Mouse (Mus musculus): ENCODE data around the gene Nek11. TPM values are rescaled to one million over a fixed set of nuclear protein-coding genes. Genes with fewer than 3 reads are reported as not detected.

Nek11 gene
- polyA plus RNA-seq, 1 experiment from 2014 or later = not detected

DNA sequence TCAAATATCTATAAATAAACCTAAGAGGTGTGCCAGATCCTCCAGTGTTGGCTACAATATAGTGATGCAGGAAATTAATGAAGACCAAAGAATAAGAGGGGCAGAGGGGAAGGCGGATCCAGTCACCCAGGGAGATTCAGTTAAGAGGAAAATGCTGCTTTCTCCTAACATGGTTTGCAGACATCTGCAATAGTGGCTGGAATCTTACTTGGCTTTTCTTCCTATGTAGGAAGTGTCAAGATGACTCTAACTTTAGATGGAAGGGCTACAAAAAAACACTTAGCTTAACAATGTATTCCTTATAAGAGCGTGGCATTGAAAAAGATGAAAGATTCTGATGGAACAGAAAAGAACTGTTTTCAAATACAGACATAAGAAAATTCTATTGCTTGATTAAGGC lies 89.3 kb downstream of the Nek11 start:
- no peaks in the 10 kb centered on the region for H3K36me3 ChIP-seq (replicated peaks; ENCODE audit: insufficient read depth, low read length)
- no peaks in the 10 kb centered on the region for H3K4me1 ChIP-seq (ENCODE audit: insufficient read depth)
- no peak overlapping the region for H3K27ac ChIP-seq (ENCODE audit: low read depth)
- TF ChIP-seq EP300 (IDR thresholded peaks at IDR 0.05; ENCODE audit: low read depth) (no peak), CTCF (IDR thresholded peaks at IDR 0.05; ENCODE audit: low read depth) (no peak)
- 72% methylated on average over 2 of the region's 2 CpGs for WGBS (ENCODE audit: insufficient replicate concordance)
- no peaks in the 10 kb centered on the region for H3K27me3 ChIP-seq (ENCODE audit: insufficient read depth, low read length)
- no peaks in the 10 kb centered on the region for H3K9me3 ChIP-seq (ENCODE audit: low read length)
- H3K4me3 ChIP-seq (ENCODE audit: low read depth, low read length) = no peak overlapping the region
- DNase-seq (no peak), ATAC-seq (no peak)
- no peak overlapping the region for H3K4me2 ChIP-seq (ENCODE audit: low read depth, low read length)
- H3K9ac ChIP-seq (replicated peaks) = no peak overlapping the region

GRCm38 (mm10) chr9:105302230-105302629 lies 93.1 kb downstream of the Nek11 start:
- DNase-seq (no peak), ATAC-seq (no peak)
- no peak overlapping the region for H3K4me2 ChIP-seq (ENCODE audit: low read depth, low read length)
- no peaks in the 10 kb centered on the region for H3K36me3 ChIP-seq (replicated peaks; ENCODE audit: insufficient read depth, low read length)
- H3K27ac ChIP-seq (ENCODE audit: low read depth) = no peak overlapping the region
- TF ChIP-seq EP300 (IDR thresholded peaks at IDR 0.05; ENCODE audit: low read depth) = no peak
- TF ChIP-seq CTCF (IDR thresholded peaks at IDR 0.05; ENCODE audit: low read depth) = no peak
- no peaks in the 10 kb centered on the region for H3K4me1 ChIP-seq (ENCODE audit: insufficient read depth)
- H3K27me3 ChIP-seq (ENCODE audit: insufficient read depth, low read length) = no peaks in the 10 kb centered on the region
- H3K9ac ChIP-seq (replicated peaks) = no peak overlapping the region
- H3K9me3 ChIP-seq (ENCODE audit: low read length) = no peaks in the 10 kb centered on the region
- 66% methylated on average over 3 of the region's 3 CpGs for WGBS (ENCODE audit: insufficient replicate concordance)
- H3K4me3 ChIP-seq (ENCODE audit: low read depth, low read length) = no peak overlapping the region

DNA sequence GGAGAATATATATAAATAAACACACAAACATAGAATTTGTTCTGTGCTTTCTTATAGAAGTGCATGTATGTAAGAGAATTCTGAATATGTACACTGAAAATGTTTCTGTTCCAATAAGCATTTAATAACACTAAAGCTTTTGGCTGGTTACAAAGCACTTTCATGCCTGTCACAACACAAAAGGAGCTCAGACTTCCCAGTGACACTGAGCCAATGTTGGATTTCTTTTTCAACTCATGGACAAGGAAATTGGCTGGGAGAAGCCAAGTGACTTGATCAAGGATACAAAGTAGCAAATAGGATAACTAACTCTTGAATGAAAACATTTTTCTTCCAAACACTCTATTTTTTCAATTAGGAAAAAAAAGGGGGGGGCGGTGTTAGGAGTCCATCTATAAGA lies 93.9 kb downstream of the Nek11 start:
- Histone ChIP-seq H3K4me2 (ENCODE audit: low read depth, low read length) (no peak overlapping the region), H3K4me3 (ENCODE audit: low read depth, low read length) (no peak overlapping the region), H3K36me3 (replicated peaks; ENCODE audit: insufficient read depth, low read length) (no peaks in the 10 kb centered on the region), H3K9me3 (ENCODE audit: low read length) (no peaks in the 10 kb centered on the region), H3K4me1 (ENCODE audit: insufficient read depth) (no peaks in the 10 kb centered on the region), H3K27ac (ENCODE audit: low read depth) (no peak overlapping the region), H3K27me3 (ENCODE audit: insufficient read depth, low read length) (no peaks in the 10 kb centered on the region), H3K9ac (replicated peaks) (no peak overlapping the region)
- TF ChIP-seq EP300 (IDR thresholded peaks at IDR 0.05; ENCODE audit: low read depth) (no peak), CTCF (IDR thresholded peaks at IDR 0.05; ENCODE audit: low read depth) (no peak)
- DNase-seq = no peak
- 70% methylated on average over 1 of the region's 1 CpGs for WGBS (ENCODE audit: insufficient replicate concordance)
- no peak for ATAC-seq

DNA sequence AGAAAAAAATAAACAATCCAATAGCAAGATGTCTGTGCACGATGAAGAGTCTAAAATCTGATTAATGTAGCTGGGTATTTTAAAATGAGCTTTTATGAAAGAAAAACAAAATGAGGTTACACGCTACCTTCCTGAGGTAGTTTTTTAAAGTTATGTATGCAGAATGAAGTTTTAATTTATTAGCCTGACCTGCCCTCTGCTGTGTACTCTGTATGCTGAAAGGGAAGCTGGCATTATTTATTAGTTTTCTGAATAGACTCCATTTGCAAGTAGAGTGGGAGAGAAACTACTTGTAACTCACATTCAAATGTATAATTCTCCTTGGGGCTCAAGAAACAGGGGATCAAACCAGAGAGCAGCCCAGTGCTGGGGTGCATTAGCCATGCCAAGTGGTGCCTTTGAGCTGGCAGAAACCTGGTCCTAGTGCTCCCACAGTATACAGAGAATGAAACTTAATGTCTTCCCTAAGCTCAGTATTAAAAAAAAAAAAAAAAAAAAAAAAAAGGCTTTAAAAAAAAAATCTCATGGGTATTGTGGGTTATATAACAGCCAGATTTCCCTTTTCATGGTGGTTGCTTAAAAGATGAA lies 94.5 kb downstream of the Nek11 start:
- 82% methylated on average over 2 of the region's 2 CpGs for WGBS (ENCODE audit: insufficient replicate concordance)
- Histone ChIP-seq H3K36me3 (replicated peaks; ENCODE audit: insufficient read depth, low read length) (no peaks in the 10 kb centered on the region), H3K9ac (replicated peaks) (no peak overlapping the region), H3K4me2 (ENCODE audit: low read depth, low read length) (no peak overlapping the region), H3K27ac (ENCODE audit: low read depth) (no peak overlapping the region), H3K4me1 (ENCODE audit: insufficient read depth) (no peaks in the 10 kb centered on the region), H3K4me3 (ENCODE audit: low read depth, low read length) (no peak overlapping the region), H3K9me3 (ENCODE audit: low read length) (no peaks in the 10 kb centered on the region), H3K27me3 (ENCODE audit: insufficient read depth, low read length) (no peaks in the 10 kb centered on the region)
- no peak for DNase-seq
- ATAC-seq = no peak
- TF ChIP-seq CTCF (IDR thresholded peaks at IDR 0.05; ENCODE audit: low read depth) = no peak
- no peak for TF ChIP-seq EP300 (IDR thresholded peaks at IDR 0.05; ENCODE audit: low read depth)

GRCm38 (mm10) chr9:105284670-105285069 lies 110.7 kb downstream of the Nek11 start:
- Histone ChIP-seq H3K4me3 (ENCODE audit: low read depth, low read length) (no peak overlapping the region), H3K4me1 (ENCODE audit: insufficient read depth) (no peaks in the 10 kb centered on the region), H3K9ac (replicated peaks) (no peak overlapping the region), H3K27me3 (ENCODE audit: insufficient read depth, low read length) (no peaks in the 10 kb centered on the region), H3K4me2 (ENCODE audit: low read depth, low read length) (no peak overlapping the region), H3K36me3 (replicated peaks; ENCODE audit: insufficient read depth, low read length) (no peaks in the 10 kb centered on the region), H3K9me3 (ENCODE audit: low read length) (no peaks in the 10 kb centered on the region), H3K27ac (ENCODE audit: low read depth) (no peak overlapping the region)
- whole genome bisulfite sequencing (ENCODE audit: insufficient replicate concordance) = 28% methylated on average over 7 of the region's 7 CpGs
- TF ChIP-seq CTCF (IDR thresholded peaks at IDR 0.05; ENCODE audit: low read depth) = no peak
- DNase-seq = no peak
- no peak for ATAC-seq

- no peak overlapping the region for H3K4me2 ChIP-seq (ENCODE audit: low read depth, low read length)
- no peak overlapping the region for H3K9ac ChIP-seq (replicated peaks)
- H3K27me3 ChIP-seq (ENCODE audit: insufficient read depth, low read length) = no peaks in the 10 kb centered on the region
- peak; percentile 29 for DNase-seq
- H3K27ac ChIP-seq (ENCODE audit: low read depth) = no peak overlapping the region
- H3K9me3 ChIP-seq (ENCODE audit: low read length) = no peaks in the 10 kb centered on the region
- H3K4me1 ChIP-seq (ENCODE audit: insufficient read depth) = no peaks in the 10 kb centered on the region
- no peak overlapping the region for H3K4me3 ChIP-seq (ENCODE audit: low read depth, low read length)
- TF ChIP-seq CTCF (IDR thresholded peaks at IDR 0.05; ENCODE audit: low read depth) (peak; percentile 58), EP300 (IDR thresholded peaks at IDR 0.05; ENCODE audit: low read depth) (no peak)
- no peak for ATAC-seq
- H3K36me3 ChIP-seq (replicated peaks; ENCODE audit: insufficient read depth, low read length) = no peaks in the 10 kb centered on the region
- WGBS (ENCODE audit: insufficient replicate concordance) = 24% methylated on average over 4 of the region's 4 CpGs
Observed at GRCm38 (mm10) chr9:105282725-105283124, 112.6 kb downstream of the Nek11 start.

GRCm38 (mm10) chr9:105274925-105275324 lies 120.4 kb downstream of the Nek11 start:
- no peaks in the 10 kb centered on the region for H3K36me3 ChIP-seq (replicated peaks; ENCODE audit: insufficient read depth, low read length)
- ATAC-seq (no peak), DNase-seq (no peak)
- no peak overlapping the region for H3K27ac ChIP-seq (ENCODE audit: low read depth)
- H3K4me3 ChIP-seq (ENCODE audit: low read depth, low read length) = no peak overlapping the region
- no peaks in the 10 kb centered on the region for H3K4me1 ChIP-seq (ENCODE audit: insufficient read depth)
- H3K9ac ChIP-seq (replicated peaks) = no peak overlapping the region
- 76% methylated on average over 3 of the region's 3 CpGs for WGBS (ENCODE audit: insufficient replicate concordance)
- H3K9me3 ChIP-seq (ENCODE audit: low read length) = no peaks in the 10 kb centered on the region
- no peaks in the 10 kb centered on the region for H3K27me3 ChIP-seq (ENCODE audit: insufficient read depth, low read length)
- no peak overlapping the region for H3K4me2 ChIP-seq (ENCODE audit: low read depth, low read length)
- TF ChIP-seq CTCF (IDR thresholded peaks at IDR 0.05; ENCODE audit: low read depth) = no peak
- no peak for TF ChIP-seq EP300 (IDR thresholded peaks at IDR 0.05; ENCODE audit: low read depth)
